Mouse (Mus musculus) heart, postnatal 10 days (tissue): ENCODE results near the gene Pnkd. TPM values are rescaled to one million over a fixed set of nuclear protein-coding genes. Genes with fewer than 3 reads are reported as not detected.
"Not testable (repeated sequence)": the region's sequence is repeated elsewhere in the genome, so short reads cannot be mapped to it uniquely, and the experiment has no call there.

ENCODE experiments used
- DNase-seq, 2 experiments: peaks; one replicate each; pipeline ENCODE4 v3.0.0; 2021
- intact Hi-C: fragments of 180-260 bp; cut with DNase I; formaldehyde crosslinking; loops from one replicate; pipeline ENCODE4 v1.15.1; 2025
- total RNA-seq, 2 experiments: library from RNA; stranded (reverse); gene quantifications; 2 replicates each; pipeline ENCODE4 v1.2.3; 2021

The Pnkd gene
- total RNA-seq, 2 experiments from 2014 or later: 205 to 211 TPM

GRCm38 (mm10) chr1:74316114-74316827 lies 31.5 kb downstream of the Pnkd start:
- intact Hi-C loops: no loop called here

DNA sequence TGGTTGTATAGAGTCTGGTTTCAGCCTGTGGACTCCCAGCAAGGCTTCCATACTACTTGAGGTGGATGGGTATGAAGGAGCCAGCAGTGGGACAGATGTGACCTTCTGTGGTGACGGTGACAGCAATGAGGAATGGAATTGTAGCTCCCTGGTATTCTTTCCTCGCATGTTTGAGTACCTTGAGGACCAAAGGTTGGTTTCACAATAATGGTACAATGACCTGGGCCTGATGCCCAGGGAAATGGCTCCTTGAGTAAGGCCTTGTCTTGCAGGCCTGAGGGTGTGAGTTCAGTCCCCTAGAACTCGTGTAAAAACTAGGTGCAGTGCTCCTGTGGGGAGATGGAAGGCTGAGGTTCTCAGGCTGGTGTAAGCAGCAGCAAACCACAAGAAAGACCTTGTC lies 34.0 kb downstream of the Pnkd start:
- intact Hi-C loops: no loop called here
- DNase-seq: no peak

More at GRCm38 (mm10) chr1:74316114-74316827, 31.5 kb downstream of the Pnkd start:
- no peak for DNase-seq

DNA sequence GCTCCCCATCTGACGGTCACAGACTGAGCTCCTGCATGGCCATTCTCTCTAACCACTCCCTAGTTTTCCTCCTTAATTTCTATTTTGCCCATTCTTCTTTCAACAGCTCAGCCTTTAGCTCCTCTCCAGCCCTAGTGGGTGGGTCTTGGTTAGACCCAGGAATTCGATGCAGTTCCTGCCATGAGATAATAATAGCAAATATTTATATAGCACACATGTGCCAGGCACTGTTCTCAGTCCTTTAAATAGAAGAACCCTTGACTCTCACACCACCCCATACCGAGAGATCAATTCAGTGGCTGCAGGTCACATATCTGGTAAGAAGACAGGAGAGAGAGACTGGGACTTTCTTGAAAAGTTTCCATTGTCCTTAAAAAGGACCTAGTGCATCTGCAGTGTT lies 36.7 kb downstream of the Pnkd start:
- intact Hi-C loops: no loop called here
- no peak for DNase-seq

DNA sequence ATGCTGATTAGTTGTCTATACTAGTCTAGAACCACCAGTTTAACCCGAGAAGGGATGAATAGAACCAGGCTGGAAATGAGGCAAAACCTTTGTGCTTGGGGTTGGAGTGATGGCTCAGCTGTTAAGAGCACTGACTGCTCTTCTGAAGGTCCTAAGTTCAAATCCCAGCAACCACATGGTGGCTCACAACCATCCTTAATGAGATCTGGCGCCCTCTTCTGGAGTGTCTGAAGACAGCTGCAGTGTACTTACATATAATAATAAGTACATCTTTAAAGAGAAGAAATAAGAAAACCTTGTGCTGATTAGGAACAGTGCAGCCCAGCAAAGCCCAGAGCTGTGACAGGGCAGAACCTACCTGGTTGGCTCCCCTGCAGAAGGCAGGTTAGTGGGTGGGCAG lies 42.2 kb downstream of the Pnkd start:
- intact Hi-C loops, DNase-seq: not testable (repeated sequence)

DNA sequence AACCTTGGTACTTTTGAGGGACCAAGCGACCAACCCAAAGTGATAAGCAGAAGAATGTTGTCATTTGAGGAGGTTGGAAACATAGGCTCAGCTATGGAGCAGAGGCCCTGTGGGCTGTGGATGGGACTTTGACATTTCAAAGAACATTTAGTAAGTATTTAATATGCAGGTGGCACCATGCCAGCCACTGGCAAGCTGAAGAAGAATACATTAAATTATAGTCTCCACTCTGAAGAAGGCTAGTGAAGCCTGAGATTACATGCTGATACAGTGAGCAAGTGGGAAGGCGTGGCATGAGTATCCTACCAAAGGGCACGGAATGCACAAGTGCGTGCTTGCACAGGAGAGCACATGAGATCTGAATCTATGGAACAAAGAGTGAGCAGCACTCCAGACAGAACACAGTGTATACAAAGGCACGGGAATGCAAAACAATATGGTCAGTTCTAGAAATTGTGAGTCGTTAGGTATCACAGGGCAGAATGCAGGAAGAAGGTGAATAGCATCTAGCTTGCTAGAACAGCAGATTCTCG lies 45.2 kb downstream of the Pnkd start:
- DNase-seq: no peak

DNA sequence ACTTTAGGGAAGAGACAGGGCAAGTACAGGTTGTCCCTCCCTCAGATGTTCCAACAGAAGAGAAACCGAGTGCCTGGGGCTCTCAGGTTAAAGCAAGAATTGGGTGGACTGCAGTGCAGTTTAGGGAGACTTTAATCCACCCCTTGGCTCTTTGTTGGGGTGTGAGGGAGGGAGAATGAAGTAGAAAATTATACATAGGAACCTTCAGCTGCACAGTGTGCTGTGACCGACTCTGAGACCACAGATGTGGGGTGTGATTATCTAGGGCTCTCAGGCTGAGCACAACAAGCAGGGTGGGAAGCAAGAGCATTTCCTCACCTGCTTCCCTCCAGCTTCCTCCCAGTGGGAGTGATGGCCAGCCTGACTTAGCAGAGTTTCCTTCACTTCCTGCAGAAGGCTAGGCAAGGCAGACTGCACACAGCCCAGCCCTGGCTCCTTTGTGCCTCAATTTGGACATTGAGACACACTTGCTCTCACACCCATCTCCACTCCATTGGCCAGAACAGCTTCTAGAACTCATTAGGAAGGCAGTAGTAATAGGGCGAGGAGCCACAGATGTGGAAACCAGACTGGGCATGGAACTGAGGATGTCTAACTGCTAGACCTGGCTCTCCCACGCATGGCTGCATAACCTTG lies 46.4 kb downstream of the Pnkd start:
- peak; percentile 51 to 61 for DNase-seq

More for the DNA sequence above, 45.2 kb downstream of the Pnkd start:
- intact Hi-C loops: no loop called here

GRCm38 (mm10) chr1:74332241-74332763 lies 47.6 kb downstream of the Pnkd start:
- peak; percentile 96 to 98 for DNase-seq
- intact Hi-C loops: loop anchor here (2.0 kb wide), 1 partner anchor 20 kb away; no protein-coding TSS in a partner anchor

More for the DNA sequence above, 46.4 kb downstream of the Pnkd start:
- intact Hi-C loops: no loop called here

- no peak for DNase-seq
- intact Hi-C loops: loop anchor here (2.0 kb wide), 1 partner anchor 20 kb away; no protein-coding TSS in a partner anchor
Measured at GRCm38 (mm10) chr1:74332930-74333329, 48.2 kb downstream of the Pnkd start.

DNA sequence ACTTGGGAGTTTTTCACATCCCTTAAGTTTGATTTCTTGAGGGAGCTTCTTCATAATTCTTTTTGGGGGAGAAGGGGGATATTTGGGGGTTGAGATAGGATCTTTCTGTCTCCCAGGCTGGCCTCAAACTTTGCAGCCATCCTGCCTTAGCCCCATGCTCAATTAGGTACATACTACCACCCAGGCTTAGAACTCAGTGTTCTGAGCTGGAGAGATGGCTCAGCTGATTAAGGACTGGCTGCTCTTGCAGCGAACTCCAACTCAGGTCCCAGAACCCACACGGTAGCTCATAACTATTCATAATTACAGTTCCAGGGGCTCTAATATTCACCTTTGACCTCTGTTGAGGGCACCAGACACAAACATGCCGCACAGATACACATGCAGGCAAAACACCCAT lies 49.9 kb downstream of the Pnkd start:
- no peak for DNase-seq
- intact Hi-C loops: no loop called here

DNA sequence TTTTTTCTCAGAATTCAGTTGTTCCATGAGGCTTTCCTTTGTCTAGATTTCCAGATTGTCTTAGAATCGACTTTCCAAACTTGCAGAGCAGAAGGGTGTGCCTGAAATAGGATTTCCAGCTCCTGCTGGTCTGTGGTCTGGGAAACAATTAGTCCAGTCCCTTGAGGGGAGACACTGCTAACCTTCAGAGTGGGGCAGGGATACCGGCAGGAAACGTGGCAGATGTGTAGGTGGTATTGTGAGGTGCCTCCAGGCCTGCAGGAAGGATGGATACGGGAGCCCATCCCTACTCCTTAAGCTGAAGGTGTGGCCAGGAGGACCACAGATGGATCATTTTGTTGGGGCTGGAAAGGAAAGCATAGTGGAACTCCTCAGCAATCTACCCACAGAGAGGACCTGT lies 50.3 kb downstream of the Pnkd start:
- DNase-seq: peak; percentile 55 to 56
- intact Hi-C loops: no loop called here

- intact Hi-C loops: no loop called here
- peak; percentile 52 to 63 for DNase-seq
Measured at GRCm38 (mm10) chr1:74335436-74336170, 50.9 kb downstream of the Pnkd start.

DNA sequence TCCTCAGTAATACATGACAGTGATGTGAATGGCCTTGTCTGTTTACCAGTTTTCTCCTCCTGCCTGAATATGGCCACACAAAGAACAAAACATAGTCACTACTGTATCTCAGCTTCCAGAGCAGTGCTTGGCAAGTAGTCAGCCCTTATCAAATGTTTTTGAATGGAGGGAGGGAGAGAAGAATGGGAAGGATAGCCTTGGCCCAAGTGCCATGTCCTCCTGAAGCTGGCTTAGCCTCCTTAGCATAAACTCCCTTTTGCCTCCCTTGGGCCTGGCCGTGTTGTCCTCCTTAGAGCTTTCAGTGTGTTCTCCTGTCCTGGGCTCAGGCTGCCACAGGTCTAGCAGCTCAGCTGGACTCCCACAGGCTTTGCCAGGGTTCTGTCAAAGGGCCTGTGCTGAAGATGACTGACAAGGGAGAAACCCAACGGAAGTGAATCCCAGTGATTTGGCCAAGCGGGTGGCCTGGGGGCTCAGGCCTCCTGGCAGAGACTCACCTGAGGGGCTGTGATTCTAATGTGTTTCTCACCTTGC lies 52.6 kb downstream of the Pnkd start:
- intact Hi-C loops: no loop called here
- peak in 1 of 2 experiments; percentile 42 for DNase-seq

DNA sequence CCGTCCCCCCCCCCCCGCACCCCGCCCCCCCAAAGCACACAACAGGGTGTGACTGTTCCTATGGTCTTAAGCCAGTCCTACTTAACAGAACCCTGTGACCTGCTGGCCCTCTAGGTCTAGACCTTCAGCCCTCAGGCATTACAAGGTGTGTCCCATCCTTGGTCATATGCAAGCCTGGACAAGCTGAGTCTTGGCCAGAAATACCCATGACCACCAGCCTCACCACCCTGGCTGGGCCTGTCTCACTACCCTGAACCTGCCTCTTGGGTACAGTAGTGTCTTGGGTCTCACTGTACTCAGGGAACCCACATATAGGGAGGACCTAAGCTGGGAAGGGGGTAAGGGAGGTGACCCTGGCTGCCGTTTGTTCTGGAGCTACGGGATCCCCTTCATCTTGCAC lies 53.3 kb downstream of the Pnkd start:
- no peak for DNase-seq
- intact Hi-C loops: no loop called here

- DNase-seq: no peak
- intact Hi-C loops: no loop called here
Measured at GRCm38 (mm10) chr1:74338626-74339025, 53.9 kb downstream of the Pnkd start.

GRCm38 (mm10) chr1:74339917-74340316 lies 55.2 kb downstream of the Pnkd start:
- intact Hi-C loops: no loop called here
- peak in 1 of 2 experiments; percentile 23 for DNase-seq

GRCm38 (mm10) chr1:74340361-74340764 lies 55.6 kb downstream of the Pnkd start:
- intact Hi-C loops: no loop called here
- peak; percentile 83 for DNase-seq

DNA sequence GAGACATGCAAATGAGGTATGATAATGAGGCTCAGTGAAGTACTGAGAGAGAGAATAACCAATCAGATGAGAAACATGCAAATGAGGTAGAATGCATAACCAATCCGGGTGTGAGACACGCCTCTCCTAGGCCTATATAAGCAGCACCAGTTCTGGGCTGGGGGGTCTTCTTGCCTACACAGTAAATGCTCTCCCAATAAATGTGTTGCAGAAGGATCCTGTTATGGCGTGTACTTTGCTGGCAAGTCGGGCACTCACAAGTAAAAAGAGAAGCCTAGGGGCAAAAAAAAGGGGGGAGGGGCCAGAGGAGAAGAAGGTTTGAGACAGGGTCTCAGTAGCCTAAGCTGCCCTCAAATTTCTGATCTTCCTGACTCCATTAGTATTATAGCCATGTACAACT lies 56.3 kb downstream of the Pnkd start:
- intact Hi-C loops, DNase-seq: not testable (repeated sequence)

DNA sequence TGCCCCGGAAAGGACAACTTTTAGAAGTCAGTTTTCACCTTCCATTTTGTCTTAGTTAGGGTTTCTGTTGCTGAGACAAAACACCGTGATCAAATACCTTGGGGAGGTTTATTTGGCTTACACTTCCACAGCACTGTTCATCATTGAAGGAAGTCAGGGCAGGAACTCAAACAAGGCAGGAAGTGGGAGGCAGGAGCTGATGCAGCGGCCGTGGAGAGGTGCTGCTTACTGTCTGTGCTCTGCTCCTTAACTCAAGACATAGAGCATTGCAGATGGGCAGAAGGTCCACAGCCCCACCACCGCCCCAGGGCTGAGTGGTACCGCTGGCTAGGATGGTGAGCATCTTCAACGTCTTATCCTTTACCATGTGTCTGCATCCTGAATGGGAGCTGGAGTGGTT lies 57.2 kb downstream of the Pnkd start:
- intact Hi-C loops: loop anchor here (2.0 kb wide), 1 partner anchor 19 kb away; no protein-coding TSS in a partner anchor
- DNase-seq: no peak

GRCm38 (mm10) chr1:74342308-74342707 lies 57.6 kb downstream of the Pnkd start:
- no peak for DNase-seq
- intact Hi-C loops: loop anchor here (2.0 kb wide), 1 partner anchor 18 kb away; no protein-coding TSS in a partner anchor

DNA sequence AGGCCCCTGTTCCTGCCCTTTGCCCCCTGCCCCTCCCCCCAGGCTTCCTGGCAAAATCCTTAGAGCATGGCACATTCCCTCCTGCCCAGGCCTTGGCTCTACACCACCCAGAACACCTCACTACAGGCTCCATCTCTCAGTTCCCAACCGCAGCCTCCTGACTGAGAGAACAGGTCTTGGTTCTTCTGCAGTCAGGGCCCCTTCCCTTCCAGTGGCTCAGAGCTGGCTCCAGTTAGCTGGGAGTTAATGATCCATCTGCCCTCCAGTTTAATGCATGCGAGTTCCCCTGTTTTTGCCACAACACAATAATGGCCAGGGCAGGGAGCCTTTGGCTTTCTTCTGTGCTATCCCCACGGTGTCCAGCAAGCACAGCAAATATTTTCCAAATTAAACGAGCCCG lies 58.4 kb downstream of the Pnkd start:
- intact Hi-C loops: loop anchor here (2.0 kb wide), 1 partner anchor 18 kb away; no protein-coding TSS in a partner anchor

More for the DNA sequence above, 58.4 kb downstream of the Pnkd start:
- no peak for DNase-seq
